Mouse (Mus musculus): Measurements from ENCODE around the gene Foxf1. TPM values are rescaled to one million over a fixed set of nuclear protein-coding genes. Genes with fewer than 3 reads are reported as not detected.

Foxf1 gene
- polyA plus RNA-seq, 1 experiment = not detected

- no peak overlapping the region for H3K27ac ChIP-seq (ENCODE audit: insufficient read depth, low read depth, low read length)
- H3K4me1 ChIP-seq (ENCODE audit: control insufficient read depth, insufficient read depth, low read length) = no peaks in the 10 kb centered on the region
- TF ChIP-seq CTCF (IDR thresholded peaks at IDR 0.05; ENCODE audit: low read depth, low read length) = no peak
- TF ChIP-seq POLR2A (IDR thresholded peaks at IDR 0.05; ENCODE audit: borderline replicate concordance, low read depth, low read length) = no peak
- no peak overlapping the region; the same call in 1 of the 2 replicates for H3K4me3 ChIP-seq (ENCODE audit: insufficient read depth, low read length)
Observed at GRCm38 (mm10) chr8:121073174-121074107, 10.7 kb upstream of the Foxf1 start.

DNA sequence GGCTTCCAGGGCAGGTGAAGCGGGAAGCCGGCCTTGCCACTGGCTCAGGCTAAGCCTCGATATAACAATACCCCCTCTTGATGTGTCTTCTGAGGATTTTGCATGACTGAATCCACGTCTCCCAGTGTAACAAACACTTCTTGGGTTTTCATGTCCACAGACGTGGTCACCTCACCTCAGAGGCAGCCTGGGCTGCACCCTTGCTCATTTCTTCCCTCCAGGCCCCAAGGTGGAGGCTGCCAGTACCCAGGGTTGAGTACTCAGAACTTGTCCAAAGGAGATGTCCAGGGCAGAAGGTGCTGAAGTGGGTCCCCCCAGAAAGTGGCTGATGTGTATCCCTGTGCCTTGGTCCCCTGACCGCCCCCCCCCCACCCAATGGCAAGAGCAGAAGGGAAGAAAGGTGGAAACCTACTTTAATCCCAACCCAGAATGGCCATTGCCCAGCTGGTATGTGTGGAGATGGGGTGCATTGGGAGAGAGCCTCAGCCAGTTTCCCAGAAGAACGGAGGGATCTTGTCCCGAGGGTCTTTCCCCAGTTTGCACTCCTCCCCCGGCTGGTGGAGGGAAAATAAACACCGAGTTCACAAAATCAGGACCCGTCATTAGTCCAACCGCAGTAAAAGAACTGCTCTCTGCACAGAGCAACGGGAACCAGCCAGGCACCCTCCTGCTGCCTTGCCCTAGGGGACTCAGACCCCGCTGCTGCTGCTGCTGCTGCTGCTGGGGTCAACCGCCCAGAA, 9.9 kb upstream of the Foxf1 start:
- Histone ChIP-seq H3K4me1 (ENCODE audit: control insufficient read depth, insufficient read depth, low read length) (no peaks in the 10 kb centered on the region), H3K4me3 (ENCODE audit: insufficient read depth, low read length) (no peak overlapping the region), H3K27ac (ENCODE audit: insufficient read depth, low read depth, low read length) (no peak overlapping the region)
- TF ChIP-seq CTCF (IDR thresholded peaks at IDR 0.05; ENCODE audit: low read depth, low read length) (no peak), POLR2A (IDR thresholded peaks at IDR 0.05; ENCODE audit: borderline replicate concordance, low read depth, low read length) (no peak)

DNA sequence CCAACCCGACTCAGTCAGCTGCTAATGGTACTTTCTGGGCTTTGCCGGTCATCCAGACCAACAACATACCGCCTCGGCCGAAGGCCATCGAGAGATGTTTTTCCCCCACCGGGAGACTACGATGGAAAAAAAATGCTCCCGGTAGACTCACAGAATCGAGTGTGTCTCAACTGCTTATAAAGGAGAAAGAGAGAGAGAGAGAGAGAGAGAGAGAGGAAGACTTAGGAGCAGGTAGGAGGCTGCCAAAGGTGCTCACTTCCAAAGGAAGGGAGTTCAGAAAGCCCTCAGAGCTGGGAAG, 9.4 kb upstream of the Foxf1 start:
- H3K4me1 ChIP-seq (ENCODE audit: control insufficient read depth, insufficient read depth, low read length) = no peaks in the 10 kb centered on the region
- TF ChIP-seq CTCF (IDR thresholded peaks at IDR 0.05; ENCODE audit: low read depth, low read length) (no peak), POLR2A (IDR thresholded peaks at IDR 0.05; ENCODE audit: borderline replicate concordance, low read depth, low read length) (no peak)
- H3K4me3 ChIP-seq (ENCODE audit: insufficient read depth, low read length) = no peak overlapping the region
- H3K27ac ChIP-seq (ENCODE audit: insufficient read depth, low read depth, low read length) = no peak overlapping the region

DNA sequence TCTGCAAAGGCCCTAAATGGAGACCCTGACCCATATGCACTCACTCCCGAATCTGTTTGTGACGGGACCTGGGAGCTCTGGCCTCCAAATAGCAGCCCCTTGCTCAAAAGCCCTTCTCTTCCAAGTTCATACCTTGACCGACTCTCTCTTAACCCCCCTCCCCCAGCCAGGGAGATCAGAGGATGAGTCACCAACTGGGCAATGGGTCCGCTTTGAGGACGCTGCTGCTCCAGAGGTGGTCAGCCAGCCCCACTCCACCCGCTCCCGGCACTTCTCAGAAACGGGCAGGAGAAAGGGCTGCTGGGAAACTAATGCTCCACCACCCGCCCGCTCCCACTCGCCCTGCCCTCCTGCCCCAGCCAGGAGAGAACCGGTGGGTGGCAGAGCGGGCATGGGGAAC, 8.2 kb upstream of the Foxf1 start:
- H3K27ac ChIP-seq (ENCODE audit: insufficient read depth, low read depth, low read length) = no peak overlapping the region
- H3K4me1 ChIP-seq (ENCODE audit: control insufficient read depth, insufficient read depth, low read length) = no peaks in the 10 kb centered on the region
- H3K4me3 ChIP-seq (ENCODE audit: insufficient read depth, low read length) = no peak overlapping the region
- TF ChIP-seq POLR2A (IDR thresholded peaks at IDR 0.05; ENCODE audit: borderline replicate concordance, low read depth, low read length) (no peak), CTCF (IDR thresholded peaks at IDR 0.05; ENCODE audit: low read depth, low read length) (no peak)

GRCm38 (mm10) chr8:121076555-121076954, 7.6 kb upstream of the Foxf1 start:
- no peak overlapping the region for H3K27ac ChIP-seq (ENCODE audit: insufficient read depth, low read depth, low read length)

GRCm38 (mm10) chr8:121078721-121079120, 5.5 kb upstream of the Foxf1 start:
- Histone ChIP-seq H3K4me1 (ENCODE audit: control insufficient read depth, insufficient read depth, low read length) (no peaks in the 10 kb centered on the region), H3K4me3 (ENCODE audit: insufficient read depth, low read length) (no peak overlapping the region), H3K27ac (ENCODE audit: insufficient read depth, low read depth, low read length) (no peak overlapping the region)
- TF ChIP-seq CTCF (IDR thresholded peaks at IDR 0.05; ENCODE audit: low read depth, low read length) = no peak
- no peak for TF ChIP-seq POLR2A (IDR thresholded peaks at IDR 0.05; ENCODE audit: borderline replicate concordance, low read depth, low read length)

More at GRCm38 (mm10) chr8:121076555-121076954, 7.6 kb upstream of the Foxf1 start:
- no peak overlapping the region for H3K4me3 ChIP-seq (ENCODE audit: insufficient read depth, low read length)
- no peak for TF ChIP-seq POLR2A (IDR thresholded peaks at IDR 0.05; ENCODE audit: borderline replicate concordance, low read depth, low read length)
- TF ChIP-seq CTCF (IDR thresholded peaks at IDR 0.05; ENCODE audit: low read depth, low read length) = no peak
- H3K4me1 ChIP-seq (ENCODE audit: control insufficient read depth, insufficient read depth, low read length) = no peaks in the 10 kb centered on the region

- H3K4me1 ChIP-seq (ENCODE audit: control insufficient read depth, insufficient read depth, low read length) = no peaks in the 10 kb centered on the region
- H3K4me3 ChIP-seq (ENCODE audit: insufficient read depth, low read length) = no peak overlapping the region
- H3K27ac ChIP-seq (ENCODE audit: insufficient read depth, low read depth, low read length) = no peak overlapping the region
- TF ChIP-seq POLR2A (IDR thresholded peaks at IDR 0.05; ENCODE audit: borderline replicate concordance, low read depth, low read length) = no peak
- no peak for TF ChIP-seq CTCF (IDR thresholded peaks at IDR 0.05; ENCODE audit: low read depth, low read length)
Observed at GRCm38 (mm10) chr8:121079201-121079600, 5.0 kb upstream of the Foxf1 start.

DNA sequence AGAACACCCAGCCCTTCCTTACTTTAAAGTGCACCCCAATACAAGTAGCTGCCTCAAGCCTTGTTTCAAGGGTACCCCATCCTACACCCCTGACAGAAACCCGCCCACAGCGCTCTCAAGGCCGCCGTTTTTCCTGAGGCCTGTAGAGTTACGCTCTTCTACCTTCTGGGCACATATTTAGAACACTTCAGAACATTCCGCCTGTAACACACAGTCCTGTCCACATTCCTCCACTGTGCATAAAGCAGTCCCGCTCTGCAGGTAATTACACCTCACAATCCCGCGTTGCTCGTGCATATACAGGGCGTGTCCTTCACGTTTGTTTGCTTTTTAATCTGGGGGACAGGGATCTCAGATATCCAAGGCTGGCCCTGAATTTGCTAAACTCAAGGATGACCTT, 4.2 kb upstream of the Foxf1 start:
- H3K4me1 ChIP-seq (ENCODE audit: control insufficient read depth, insufficient read depth, low read length) = no peaks in the 10 kb centered on the region
- no peak overlapping the region for H3K4me3 ChIP-seq (ENCODE audit: insufficient read depth, low read length)
- no peak for TF ChIP-seq CTCF (IDR thresholded peaks at IDR 0.05; ENCODE audit: low read depth, low read length)
- H3K27ac ChIP-seq (ENCODE audit: insufficient read depth, low read depth, low read length) = no peak overlapping the region

DNA sequence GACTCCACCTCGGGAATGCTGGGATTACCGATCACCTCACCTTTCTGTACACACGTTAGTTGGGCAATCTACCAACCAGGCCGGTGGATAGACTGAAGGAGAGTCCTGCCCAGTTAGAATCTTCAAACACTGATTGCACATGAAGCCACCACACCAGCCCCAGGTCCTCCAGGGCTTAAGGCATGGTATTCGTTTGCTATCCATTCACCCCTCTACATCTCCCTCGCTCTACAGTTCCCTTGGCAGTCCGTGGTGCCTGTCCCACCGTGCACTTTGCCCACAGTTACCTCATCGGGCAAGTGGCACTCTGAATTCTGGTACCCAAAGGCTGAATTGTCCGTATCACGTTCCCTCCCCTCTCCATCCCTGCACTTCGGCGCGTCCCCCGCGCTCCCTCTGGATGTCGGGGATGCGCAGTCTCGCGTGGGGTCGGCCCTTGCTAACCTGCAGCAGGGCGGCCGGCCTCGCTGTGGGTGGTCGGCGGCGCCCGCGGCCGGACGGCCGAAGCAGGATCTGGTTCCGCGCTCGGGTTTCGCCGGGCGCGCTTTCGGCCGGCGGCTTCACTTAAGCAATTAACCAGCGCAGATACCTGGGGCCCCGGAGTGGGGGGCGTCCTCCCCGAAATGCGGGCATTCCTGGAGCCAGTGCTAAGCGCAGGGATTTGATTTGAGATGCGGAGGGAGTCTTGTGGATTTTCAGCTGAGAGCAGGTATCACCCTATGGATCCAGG, 3.7 kb upstream of the Foxf1 start:
- TF ChIP-seq CTCF (IDR thresholded peaks at IDR 0.05; ENCODE audit: low read depth, low read length) = no peak
- TF ChIP-seq POLR2A (IDR thresholded peaks at IDR 0.05; ENCODE audit: borderline replicate concordance, low read depth, low read length) = no peak
- no peak overlapping the region for H3K4me3 ChIP-seq (ENCODE audit: insufficient read depth, low read length)
- H3K27ac ChIP-seq (ENCODE audit: insufficient read depth, low read depth, low read length) = no peak overlapping the region
- H3K4me1 ChIP-seq (ENCODE audit: control insufficient read depth, insufficient read depth, low read length) = no peaks in the 10 kb centered on the region

Measured in bone marrow macrophage, adult 2 months (primary cell).